ENCODE assay signal across 19 mouse cellular contexts in the genomic region with DNA sequence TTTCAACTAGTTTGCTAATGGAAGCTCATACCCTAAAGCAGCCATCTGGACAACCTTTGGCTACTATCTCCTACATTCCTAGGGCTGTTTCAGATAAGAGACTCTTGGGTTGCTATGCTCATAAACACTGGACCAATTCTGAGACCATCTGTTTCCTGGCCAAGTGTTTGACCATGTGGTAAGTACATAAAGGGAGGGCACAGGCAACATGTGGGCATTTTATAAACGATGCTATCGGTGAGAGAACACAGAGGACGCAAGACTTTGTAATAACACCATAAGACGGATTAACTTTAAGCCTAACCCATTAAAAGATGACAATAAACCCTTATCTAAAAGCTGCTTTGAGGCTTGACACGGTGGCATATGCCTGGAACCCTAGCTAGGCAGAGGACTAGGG. TPM values are rescaled to one million over a fixed set of nuclear protein-coding genes. Genes with fewer than 3 reads are reported as not detected.
"Had no signal": no experiment of that assay in that cellular context is flagged by ENCODE, and none has a peak within 500 bp of the region (broad histone marks: within the 10 kb centered on the region; RNA-seq: fewer than 3 reads in every experiment).

No protein-coding gene starts in this region.

- H3K4me1 ChIP-seq: liver, embryonic 13.5 days had no signal

- H3K27ac ChIP-seq: layer of hippocampus, adult 2 months; limb, embryonic 12.5 days; liver, embryonic 13.5 days; lung, embryonic 15.5 days; midbrain, embryonic 12.5 days; stomach, embryonic 15.5 days had no signal

- H3K36me3 ChIP-seq: limb, embryonic 12.5 days; liver, embryonic 13.5 days; lung, embryonic 15.5 days; midbrain, embryonic 12.5 days; stomach, embryonic 15.5 days had no signal

- H3K9me3 ChIP-seq: limb, embryonic 12.5 days; liver, embryonic 13.5 days; lung, embryonic 15.5 days; midbrain, embryonic 12.5 days; stomach, embryonic 15.5 days had no signal

- H3K9ac ChIP-seq: limb, embryonic 12.5 days; liver, embryonic 13.5 days; liver, postnatal 0 days; lung, embryonic 15.5 days; midbrain, embryonic 12.5 days; stomach, embryonic 15.5 days had no signal

- H3K4me3 ChIP-seq: layer of hippocampus, adult 2 months; limb, embryonic 12.5 days; liver, embryonic 13.5 days; lung, embryonic 15.5 days; midbrain, embryonic 12.5 days; stomach, embryonic 15.5 days had no signal

- ATAC-seq: midbrain, embryonic 16.5 days had no signal

- H3K27me3 ChIP-seq: limb, embryonic 12.5 days; liver, embryonic 13.5 days; lung, embryonic 15.5 days; midbrain, embryonic 12.5 days; stomach, embryonic 15.5 days had no signal

- DNase-seq: kidney, postnatal 10 days; kidney, postnatal 4 days; liver; liver, embryonic 13.5 days; liver, postnatal 0 days; right cerebral cortex, postnatal 4 days; thymus, adult 2 months; thymus, postnatal 36 days had no signal

- H3K4me2 ChIP-seq: limb, embryonic 12.5 days; liver, embryonic 13.5 days; lung, embryonic 15.5 days; midbrain, embryonic 12.5 days; stomach, embryonic 15.5 days had no signal

RNA-seq across cellular contexts. Expression of a gene that starts 18.7 kb away (rescaled TPM):
- total RNA-seq: layer of hippocampus, adult 2 months; layer of hippocampus, postnatal 10 days; left cerebral cortex, postnatal 36 days had no signal
- polyA plus RNA-seq: kidney, embryonic 14.5 days; limb, embryonic 12.5 days; liver, embryonic 13.5 days; liver, postnatal 0 days; lung, embryonic 15.5 days; midbrain, embryonic 12.5 days; midbrain, embryonic 16.5 days; neural tube, embryonic 14.5 days; spleen, adult 2 months had no signal

RNA-seq across cellular contexts. Expression of a gene that starts 42.9 kb away (rescaled TPM):
- total RNA-seq: layer of hippocampus, adult 2 months; layer of hippocampus, postnatal 10 days; left cerebral cortex, postnatal 36 days had no signal
- polyA plus RNA-seq: kidney, embryonic 14.5 days; limb, embryonic 12.5 days; liver, embryonic 13.5 days; liver, postnatal 0 days; lung, embryonic 15.5 days; midbrain, embryonic 12.5 days; midbrain, embryonic 16.5 days; neural tube, embryonic 14.5 days; spleen, adult 2 months; stomach, embryonic 15.5 days; thymus, adult 2 months had no signal
